Mouse (Mus musculus) small intestine, adult 2 months (tissue): ENCODE measurements around the gene Irgc1. TPM values are rescaled to one million over a fixed set of nuclear protein-coding genes. Genes with fewer than 3 reads are reported as not detected.

Experiments
- H3K27ac ChIP-seq: fragments of 200-500 bp; 2 replicates; pipeline ENCODE4 v1.5.1; 2012; ENCODE audit warnings: low read depth, low read length, control low read depth, inconsistent platforms; ENCODE audit not compliant: insufficient read depth
- H3K27me3 ChIP-seq: fragments of 200-500 bp; 2 replicates; pipeline ENCODE4 v1.6.1; 2012; ENCODE audit warnings: mild to moderate bottlenecking, moderate library complexity, low read length, inconsistent platforms; ENCODE audit not compliant: control insufficient read depth, insufficient read depth
- H3K36me3 ChIP-seq: fragments of 200-500 bp; 2 replicates; pipeline ENCODE4 v1.6.1; 2012; ENCODE audit warnings: mild to moderate bottlenecking, low read length, control low read depth, inconsistent platforms; ENCODE audit not compliant: control insufficient read depth, insufficient read depth
- H3K4me1 ChIP-seq: fragments of 200-500 bp; 2 replicates; pipeline ENCODE4 v1.6.1; 2012; ENCODE audit warnings: low read length, inconsistent platforms, mixed read lengths; ENCODE audit not compliant: control insufficient read depth, insufficient read depth, insufficient read length
- H3K4me3 ChIP-seq: fragments of 200-500 bp; 2 replicates; pipeline ENCODE4 v1.5.1; 2012; ENCODE audit warnings: low read depth, mild to moderate bottlenecking, control low read depth, inconsistent platforms, low read length, moderate library complexity
- CTCF ChIP-seq: fragments of 200-500 bp; IDR thresholded peaks from 2 replicates; pipeline ENCODE4 v1.5.1; 2012; ENCODE audit warnings: low read depth, mild to moderate bottlenecking, control low read depth, inconsistent platforms, low read length, moderate library complexity, mixed read lengths; ENCODE audit not compliant: insufficient replicate concordance, insufficient read length; ENCODE audit errors: extremely low read depth
- POLR2A ChIP-seq: fragments of 200-500 bp; IDR thresholded peaks from 2 replicates; pipeline ENCODE4 v1.6.1; 2012; ENCODE audit warnings: low read depth, mild to moderate bottlenecking, control low read depth, inconsistent platforms, low read length, moderate library complexity
- WGBS: fragments of 180-500 bp; shearing (Covaris S2); methylation state at CpG from one replicate; pipeline ENCODE4 v1.1.7; 2018; 5-methylcytosine and 5-hydroxymethylcytosine counted together
- polyA plus RNA-seq: library from polyadenylated mRNA; depleted of rRNA; stranded (reverse); fragments of >200 nt; gene quantifications from 2 replicates; pipeline ENCODE4 v1.2.3, GENCODE M21; 2012

Irgc1 gene
- polyA plus RNA-seq, 1 experiment, result 0.37 TPM

GRCm38 (mm10) chr7:24400082-24400452 is 52.0 kb downstream of the Irgc1 start:
- WGBS, result 4% methylated on average over 3 of the region's 3 CpGs
- peak overlapping the region; percentile 30; the same call in 1 of the 2 replicates for H3K27ac ChIP-seq
- TF ChIP-seq POLR2A, result no peak
- TF ChIP-seq CTCF, result no peak
- H3K27me3 ChIP-seq, result no peaks in the 10 kb centered on the region
- peaks cover 5% of the 10 kb centered on the region; the same call in 1 of the 2 replicates for H3K4me1 ChIP-seq
- peaks cover 5% of the 10 kb centered on the region; the same call in 1 of the 2 replicates for H3K36me3 ChIP-seq
- peak overlapping the region; percentile 70 for H3K4me3 ChIP-seq

DNA sequence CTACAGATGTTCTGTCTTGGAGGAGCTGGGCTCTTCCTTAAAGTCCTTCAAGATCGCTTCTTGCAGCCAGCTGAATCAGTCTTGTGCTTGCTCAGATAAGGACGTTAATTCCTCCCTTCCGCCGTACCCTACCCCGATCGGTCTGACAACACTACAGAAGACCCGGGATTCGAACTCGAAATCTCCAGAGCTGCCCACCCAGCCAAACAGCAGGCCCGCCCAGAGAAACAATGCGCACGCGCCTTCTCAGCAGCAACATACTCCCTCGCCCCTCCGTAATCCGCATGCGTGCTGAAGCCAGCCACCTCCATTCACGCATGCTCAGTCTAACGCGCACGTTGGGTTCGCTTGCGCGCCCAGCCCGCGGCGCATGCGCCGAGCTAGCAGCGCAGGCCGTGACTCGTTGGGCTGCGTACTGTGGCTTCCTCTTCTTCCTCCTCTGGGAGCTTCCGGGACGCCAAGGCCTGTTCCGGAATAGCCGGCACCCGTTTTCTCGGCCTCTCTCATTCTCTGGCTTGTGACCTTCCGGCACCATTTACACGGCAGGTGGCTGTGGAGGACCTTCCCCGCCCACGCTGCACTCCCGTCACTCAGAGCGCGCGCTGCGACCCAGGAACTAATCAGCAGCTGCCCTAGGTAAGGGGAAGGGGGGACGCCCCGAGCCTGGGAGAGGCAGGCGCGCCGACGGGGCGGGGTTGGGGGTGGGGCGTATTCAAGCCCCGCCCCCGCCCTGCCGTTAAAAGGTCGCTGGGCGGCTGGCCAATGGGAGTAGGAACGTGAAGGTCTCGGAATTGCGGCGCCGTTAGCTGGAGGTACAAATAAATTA is 52.6 kb downstream of the Irgc1 start, which contains the start of gene Smg9:
Gene Smg9, plus strand, starts transcription at position 364 of the 826 bp plus-strand sequence.
- Histone ChIP-seq H3K4me3 (peak within 1 kb of the TSS; percentile 70), H3K27ac (peak within 1 kb of the TSS; percentile 97), H3K36me3 (peaks cover 2% of the 10 kb centered on the region; the same call in 1 of the 2 replicates), H3K4me1 (peaks cover 8% of the 10 kb centered on the region), H3K27me3 (no peaks in the 10 kb centered on the region)
- 1% methylated on average over 66 of the region's 66 CpGs for WGBS
- TF ChIP-seq CTCF (no peak), POLR2A (peak; percentile 48; the same call in 1 of the 2 replicates)

DNA sequence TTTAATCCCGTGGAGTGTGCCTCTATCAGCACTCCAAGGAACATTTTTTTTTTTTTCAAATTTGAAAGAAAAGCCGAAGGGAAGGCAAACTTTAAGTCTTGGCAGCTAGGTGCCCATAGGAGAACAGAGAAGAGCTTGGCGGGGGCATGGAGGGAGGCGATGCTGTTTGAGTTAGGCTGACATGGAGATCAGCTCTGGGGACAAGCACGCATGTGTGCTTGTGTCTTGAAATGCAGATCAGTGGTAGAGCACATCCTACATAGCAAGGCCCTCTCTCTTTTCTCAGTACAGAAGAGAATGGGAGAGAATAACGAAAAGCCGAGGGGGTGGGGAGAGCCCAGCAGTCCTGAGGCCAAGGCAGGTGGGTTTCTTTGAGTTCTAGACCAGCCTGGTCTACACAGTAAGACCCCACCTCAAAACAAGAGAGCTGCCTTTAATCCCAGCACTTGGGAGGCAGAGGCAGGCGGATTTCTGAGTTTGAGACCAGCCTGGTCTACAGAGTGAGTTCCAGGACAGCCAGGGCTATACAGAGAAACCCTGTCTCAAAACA is 53.7 kb downstream of the Irgc1 start:
- Histone ChIP-seq H3K4me3 (no peak overlapping the region), H3K27me3 (no peaks in the 10 kb centered on the region), H3K27ac (no peak overlapping the region), H3K4me1 (peaks cover 9% of the 10 kb centered on the region), H3K36me3 (no peaks in the 10 kb centered on the region)
- WGBS, result 94% methylated on average over 8 of the region's 8 CpGs
- no peak for TF ChIP-seq CTCF
- TF ChIP-seq POLR2A, result no peak

- WGBS, result 70% methylated on average over 11 of the region's 11 CpGs
- no peak overlapping the region for H3K4me3 ChIP-seq
- H3K27me3 ChIP-seq, result no peaks in the 10 kb centered on the region
- no peaks in the 10 kb centered on the region for H3K36me3 ChIP-seq
- peaks cover 9% of the 10 kb centered on the region for H3K4me1 ChIP-seq
- TF ChIP-seq POLR2A, result no peak
- no peak for TF ChIP-seq CTCF
- no peak overlapping the region for H3K27ac ChIP-seq
Observed at GRCm38 (mm10) chr7:24396832-24397231, 55.3 kb downstream of the Irgc1 start.

DNA sequence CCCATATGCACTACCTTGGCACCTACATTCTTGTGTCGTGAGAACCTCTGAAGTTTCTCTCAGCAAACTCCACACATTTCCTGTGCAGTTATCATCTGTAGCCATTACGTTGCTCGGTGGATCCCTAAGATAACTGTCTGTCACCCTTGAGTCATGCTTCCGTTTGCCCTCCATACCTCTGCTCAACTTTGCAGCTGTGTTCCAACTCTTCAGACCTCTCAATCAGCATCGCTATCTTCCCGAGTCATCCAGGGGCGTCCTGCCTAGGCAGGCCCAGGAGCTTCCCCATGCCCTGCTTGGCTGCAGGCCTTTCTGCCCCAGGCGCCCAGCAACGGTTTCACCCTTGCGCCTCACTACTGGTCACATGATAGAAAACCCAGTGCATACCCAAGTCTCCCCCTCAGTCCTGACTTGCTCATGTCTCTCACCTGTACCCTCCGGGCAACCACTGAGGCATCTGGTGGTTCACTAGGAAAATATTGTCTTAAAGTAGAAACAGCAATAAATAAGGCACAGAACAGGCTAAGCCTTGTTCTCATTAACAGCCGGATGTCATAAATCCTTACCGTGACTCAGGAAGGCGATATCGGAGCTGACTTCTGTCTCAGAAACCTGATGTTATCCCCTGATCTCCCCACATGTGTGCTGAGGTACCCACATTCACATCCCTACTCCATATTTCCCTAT is 57.5 kb downstream of the Irgc1 start:
- Histone ChIP-seq H3K27ac (no peak overlapping the region), H3K4me3 (no peak overlapping the region), H3K36me3 (no peaks in the 10 kb centered on the region), H3K4me1 (peaks cover 7% of the 10 kb centered on the region), H3K27me3 (no peaks in the 10 kb centered on the region)
- WGBS, result 25% methylated on average over 15 of the region's 15 CpGs
- TF ChIP-seq POLR2A (no peak), CTCF (no peak)

- TF ChIP-seq CTCF (no peak), POLR2A (no peak)
- Histone ChIP-seq H3K36me3 (no peaks in the 10 kb centered on the region), H3K27ac (no peak overlapping the region), H3K4me1 (peaks cover 6% of the 10 kb centered on the region), H3K27me3 (no peaks in the 10 kb centered on the region), H3K4me3 (no peak overlapping the region)
- 80% methylated on average over 3 of the region's 3 CpGs for WGBS
Observed at GRCm38 (mm10) chr7:24394054-24394453, 58.0 kb downstream of the Irgc1 start.

GRCm38 (mm10) chr7:24391687-24392086 is 60.4 kb downstream of the Irgc1 start:
- WGBS, result 58% methylated on average over 2 of the region's 2 CpGs
- Histone ChIP-seq H3K27ac (no peak overlapping the region), H3K4me1 (peaks cover 3% of the 10 kb centered on the region), H3K27me3 (no peaks in the 10 kb centered on the region), H3K36me3 (no peaks in the 10 kb centered on the region), H3K4me3 (no peak overlapping the region)
- no peak for TF ChIP-seq POLR2A
- TF ChIP-seq CTCF, result no peak
